Mouse (Mus musculus) stomach, embryonic 15.5 days (tissue): ENCODE data around the gene Dusp23. TPM values are rescaled to one million over a fixed set of nuclear protein-coding genes. Genes with fewer than 3 reads are reported as not detected.

Experiments
- ATAC-seq: fragments of 200-750 bp; cut with Nextera tagmentation; 2 replicates; pipeline ENCODE4 v1.8.0; 2017; ENCODE audit warnings: low read depth, moderate number of reproducible peaks, moderate TSS enrichment; ENCODE audit not compliant: insufficient read depth, low FRiP score
- H3K27ac ChIP-seq: fragments of 300-500 bp; sonication (generic); 2 replicates; pipeline ENCODE4 v1.5.1; 2015; ENCODE audit warnings: mild to moderate bottlenecking, inconsistent platforms
- H3K27me3 ChIP-seq: fragments of 300-500 bp; sonication (generic); replicated peaks from 2 replicates; pipeline ENCODE4 v1.6.1; 2015; ENCODE audit warnings: inconsistent platforms
- H3K36me3 ChIP-seq: fragments of 300-500 bp; sonication (generic); 2 replicates; pipeline ENCODE4 v1.6.1; 2015; ENCODE audit warnings: inconsistent platforms
- H3K4me1 ChIP-seq: fragments of 300-500 bp; sonication (generic); 2 replicates; pipeline ENCODE4 v1.6.1; 2015; ENCODE audit warnings: inconsistent platforms
- H3K4me2 ChIP-seq: fragments of 300-500 bp; sonication (generic); 2 replicates; pipeline ENCODE4 v1.6.1; 2015; ENCODE audit warnings: mild to moderate bottlenecking, inconsistent platforms
- H3K4me3 ChIP-seq: fragments of 300-500 bp; sonication (generic); replicated peaks from 2 replicates; pipeline ENCODE4 v1.5.1; 2015; ENCODE audit warnings: inconsistent platforms
- H3K9ac ChIP-seq: fragments of 300-500 bp; sonication (generic); 2 replicates; pipeline ENCODE4 v1.6.1; 2015; ENCODE audit warnings: inconsistent platforms
- H3K9me3 ChIP-seq: fragments of 300-500 bp; sonication (generic); 2 replicates; pipeline ENCODE4 v1.6.1; 2016; ENCODE audit warnings: inconsistent platforms
- WGBS: fragments of 180-500 bp; shearing (Covaris S2); methylation state at CpG from one replicate; pipeline ENCODE4 v1.1.7; 2015; 5-methylcytosine and 5-hydroxymethylcytosine counted together
- polyA plus RNA-seq: library from polyadenylated mRNA; unstranded; fragments of >200 nt; fragmentation: Nextera tagmentation; extraction: Ambion mirVana; gene quantifications from 2 replicates; pipeline ENCODE4 v1.2.1, GENCODE M21; 2015

The Dusp23 gene
- polyA plus RNA-seq, 1 experiment from 2014 or later, result 12.9 TPM

DNA sequence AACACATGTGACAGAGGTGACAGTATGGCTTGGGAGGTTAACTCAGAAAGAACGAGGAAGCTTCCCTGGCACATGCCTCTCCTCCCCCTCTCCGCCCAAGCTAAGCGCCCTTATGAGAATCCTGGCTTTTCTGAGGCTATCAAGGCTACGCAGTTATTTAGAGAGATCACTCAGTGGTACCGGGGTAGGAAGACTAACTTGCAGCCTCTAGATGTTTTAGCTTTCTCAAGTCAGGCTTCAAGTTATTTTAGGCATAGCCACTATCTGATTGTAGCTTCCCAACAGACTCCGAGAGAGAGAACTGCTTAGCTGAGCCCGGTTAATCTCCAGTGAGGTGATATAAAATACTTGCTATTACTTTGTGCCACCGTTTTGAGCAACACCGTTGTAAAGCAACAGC is 16.6 kb upstream of the Dusp23 start:
- no peak for ATAC-seq
- WGBS, result 81% methylated on average over 9 of the region's 9 CpGs

DNA sequence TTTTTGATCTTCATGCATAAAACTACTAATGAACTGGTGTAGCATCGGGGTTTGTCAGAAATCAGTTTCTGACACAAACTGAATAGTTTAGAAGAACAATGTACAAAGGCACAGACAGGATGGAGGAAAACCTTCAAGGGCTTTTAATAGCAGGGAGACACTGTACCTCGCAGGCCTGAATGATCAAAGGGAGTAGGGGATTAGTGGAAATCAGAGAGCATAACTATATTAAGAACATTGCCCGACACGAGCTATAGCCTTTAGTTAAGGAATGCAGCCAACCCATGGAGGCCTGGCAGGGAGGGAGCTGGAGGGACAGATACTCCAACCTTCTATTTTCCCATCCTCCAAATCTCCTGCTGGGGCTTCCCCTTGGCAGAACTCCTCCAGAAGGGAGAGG is 14.5 kb upstream of the Dusp23 start:
- no peaks in the 10 kb centered on the region for H3K36me3 ChIP-seq
- H3K27ac ChIP-seq, result no peak overlapping the region
- WGBS, result 46% methylated on average over 4 of the region's 4 CpGs
- H3K27me3 ChIP-seq, result no peaks in the 10 kb centered on the region
- H3K4me1 ChIP-seq, result no peaks in the 10 kb centered on the region
- H3K9ac ChIP-seq, result no peak overlapping the region
- no peak overlapping the region for H3K4me2 ChIP-seq
- H3K4me3 ChIP-seq, result no peak overlapping the region
- no peak for ATAC-seq
- H3K9me3 ChIP-seq, result no peaks in the 10 kb centered on the region

More for the DNA sequence above, 16.6 kb upstream of the Dusp23 start:
- no peak overlapping the region for H3K4me2 ChIP-seq
- H3K4me1 ChIP-seq, result no peaks in the 10 kb centered on the region
- H3K36me3 ChIP-seq, result no peaks in the 10 kb centered on the region
- no peaks in the 10 kb centered on the region for H3K9me3 ChIP-seq
- no peak overlapping the region for H3K4me3 ChIP-seq
- no peak overlapping the region for H3K9ac ChIP-seq
- H3K27ac ChIP-seq, result no peak overlapping the region
- no peaks in the 10 kb centered on the region for H3K27me3 ChIP-seq

DNA sequence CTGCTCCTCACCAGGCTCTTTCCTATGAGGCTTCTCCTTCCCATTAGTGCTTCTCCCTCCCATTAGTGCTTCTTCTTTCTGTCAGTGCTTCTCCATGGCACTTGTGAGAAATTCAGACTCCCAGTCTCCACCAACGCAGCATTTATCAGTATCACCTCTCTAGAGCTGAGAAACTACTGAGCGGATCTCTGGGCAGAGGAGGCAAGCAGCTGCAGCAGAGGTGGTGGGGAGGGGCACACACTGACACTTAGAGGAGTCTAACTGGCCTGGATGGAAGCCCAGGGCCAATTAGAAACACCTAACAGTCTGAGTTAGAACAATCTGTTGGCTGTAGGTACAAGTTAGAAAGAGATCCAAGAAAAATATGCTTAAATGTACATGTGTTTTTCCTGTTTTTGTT is 6.0 kb upstream of the Dusp23 start:
- no peaks in the 10 kb centered on the region for H3K36me3 ChIP-seq
- ATAC-seq, result no peak
- WGBS, result 45% methylated on average over 2 of the region's 2 CpGs

DNA sequence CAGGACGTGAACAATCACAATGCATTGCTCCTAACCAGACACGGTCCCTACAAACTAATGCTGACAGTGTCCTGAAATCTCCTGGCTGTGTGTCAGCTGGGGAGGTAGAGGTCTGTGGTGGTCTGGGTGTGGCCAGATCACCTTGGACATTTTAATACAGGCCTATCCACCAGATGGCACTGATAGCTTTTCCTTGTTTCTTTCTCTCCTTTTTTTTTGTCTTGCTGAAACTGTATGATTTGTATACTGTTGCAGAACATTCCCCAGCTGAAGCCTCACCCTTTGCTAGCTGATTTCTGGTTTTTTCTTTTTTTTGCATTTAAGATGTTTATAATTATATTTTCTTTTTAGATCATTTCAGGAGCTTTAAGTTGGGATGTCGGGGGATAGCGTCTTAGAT is 5.0 kb upstream of the Dusp23 start:
- Histone ChIP-seq H3K27ac (no peak overlapping the region), H3K4me1 (no peaks in the 10 kb centered on the region), H3K9ac (no peak overlapping the region), H3K9me3 (no peaks in the 10 kb centered on the region), H3K36me3 (no peaks in the 10 kb centered on the region), H3K4me2 (no peak overlapping the region), H3K4me3 (no peak overlapping the region), H3K27me3 (no peaks in the 10 kb centered on the region)
- ATAC-seq, result no peak
- WGBS, result 59% methylated on average over 4 of the region's 4 CpGs

More for the DNA sequence above, 6.0 kb upstream of the Dusp23 start:
- Histone ChIP-seq H3K9ac (no peak overlapping the region), H3K9me3 (no peaks in the 10 kb centered on the region), H3K27ac (no peak overlapping the region), H3K4me3 (no peak overlapping the region), H3K4me1 (no peaks in the 10 kb centered on the region), H3K27me3 (no peaks in the 10 kb centered on the region), H3K4me2 (no peak overlapping the region)

DNA sequence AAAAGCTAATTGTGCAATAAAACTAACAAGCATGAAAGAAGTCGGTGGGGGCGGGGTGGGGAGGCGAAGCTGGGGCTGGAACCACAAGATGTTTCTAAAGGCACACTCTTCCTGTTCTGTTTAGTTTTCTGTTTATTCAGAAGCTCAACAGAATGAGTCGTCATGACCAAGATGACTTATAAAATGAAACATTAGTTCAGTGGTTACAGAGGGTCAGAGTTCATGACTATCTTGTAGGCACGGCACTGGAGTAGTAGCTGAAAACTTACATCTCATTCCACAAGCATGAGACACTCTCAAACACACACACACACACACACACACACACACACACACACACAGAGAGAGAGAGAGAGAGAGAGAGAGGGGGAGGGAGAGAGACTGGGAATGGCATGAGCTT is 3.5 kb upstream of the Dusp23 start:
- H3K4me1 ChIP-seq, result no peaks in the 10 kb centered on the region
- 79% methylated on average over 5 of the region's 5 CpGs for whole genome bisulfite sequencing
- no peaks in the 10 kb centered on the region for H3K9me3 ChIP-seq
- no peaks in the 10 kb centered on the region for H3K36me3 ChIP-seq
- H3K4me2 ChIP-seq, result no peak overlapping the region
- no peak overlapping the region for H3K27ac ChIP-seq
- H3K4me3 ChIP-seq, result no peak overlapping the region
- H3K9ac ChIP-seq, result no peak overlapping the region
- no peaks in the 10 kb centered on the region for H3K27me3 ChIP-seq
- ATAC-seq, result no peak

DNA sequence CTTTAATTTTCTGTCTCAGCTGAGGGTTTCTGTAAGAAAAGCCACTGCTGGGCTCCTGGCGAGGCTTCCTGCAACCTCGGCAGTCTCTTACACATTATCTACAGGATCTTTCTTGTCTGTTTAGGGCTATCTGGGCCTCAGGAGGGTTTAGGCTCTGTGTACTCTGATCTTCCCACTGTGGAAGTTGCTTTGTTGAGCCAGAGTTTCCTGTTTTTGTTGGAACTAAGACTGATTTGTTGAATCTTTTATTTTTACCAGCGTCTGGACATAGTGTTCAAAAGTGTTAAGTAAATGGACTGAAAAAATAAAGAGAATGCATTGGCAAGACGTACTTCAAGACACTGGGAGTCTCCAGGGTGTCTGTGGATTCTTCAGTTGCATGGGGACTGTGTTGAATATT is 2.5 kb upstream of the Dusp23 start:
- no peak for ATAC-seq
- no peak overlapping the region for H3K4me2 ChIP-seq
- H3K27ac ChIP-seq, result no peak overlapping the region
- WGBS, result 48% methylated on average over 4 of the region's 4 CpGs
- no peaks in the 10 kb centered on the region for H3K27me3 ChIP-seq
- no peaks in the 10 kb centered on the region for H3K9me3 ChIP-seq
- no peak overlapping the region for H3K4me3 ChIP-seq
- H3K36me3 ChIP-seq, result no peaks in the 10 kb centered on the region
- no peaks in the 10 kb centered on the region for H3K4me1 ChIP-seq
- no peak overlapping the region for H3K9ac ChIP-seq

DNA sequence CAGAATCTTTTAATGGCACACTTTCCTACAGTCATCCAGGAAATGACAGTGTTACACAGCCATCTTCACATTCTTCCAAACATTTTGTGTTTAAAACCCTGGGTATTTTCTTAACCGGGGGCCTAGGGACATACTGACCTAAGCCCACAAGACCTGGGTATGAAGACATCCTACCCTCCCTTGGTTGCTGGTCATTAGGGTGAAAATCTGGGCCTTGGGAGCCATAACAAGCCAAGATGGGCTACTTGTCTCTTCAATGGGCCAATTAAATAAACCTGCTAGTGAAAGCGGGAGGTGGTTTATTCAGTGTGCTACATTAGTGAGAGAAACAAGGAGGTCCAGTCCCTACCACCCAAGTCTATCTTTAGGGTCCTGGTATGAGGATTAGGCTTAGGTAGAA is 1.4 kb upstream of the Dusp23 start:
- no peak for ATAC-seq

DNA sequence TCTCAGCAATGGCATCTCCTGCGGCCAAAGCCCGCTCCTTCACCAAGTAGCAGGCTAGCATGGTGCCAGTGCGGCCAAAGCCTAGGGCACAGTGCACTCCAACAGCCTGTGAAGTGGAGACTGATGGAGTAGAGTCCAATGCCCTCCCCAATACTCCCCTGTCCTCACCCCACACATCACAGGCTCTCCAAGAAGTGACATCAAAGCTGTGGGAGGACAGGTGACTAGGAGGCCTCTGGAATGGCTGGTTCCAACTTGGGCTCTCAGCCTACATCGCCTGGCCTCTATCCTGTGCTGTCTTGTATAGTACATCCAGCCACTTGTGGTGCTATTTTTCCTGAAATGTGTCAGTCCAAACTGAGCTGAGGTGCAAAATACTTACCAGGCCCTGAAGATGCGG is 1.0 kb downstream of the Dusp23 start:
- no peaks in the 10 kb centered on the region for H3K9me3 ChIP-seq
- no peaks in the 10 kb centered on the region for H3K36me3 ChIP-seq
- 83% methylated on average over 5 of the region's 5 CpGs for WGBS
- no peak overlapping the region for H3K4me2 ChIP-seq
- H3K27me3 ChIP-seq, result no peaks in the 10 kb centered on the region
- no peak for ATAC-seq
- H3K4me1 ChIP-seq, result no peaks in the 10 kb centered on the region
- no peak overlapping the region for H3K27ac ChIP-seq
- H3K9ac ChIP-seq, result no peak overlapping the region
- no peak overlapping the region for H3K4me3 ChIP-seq

More for the DNA sequence above, 1.4 kb upstream of the Dusp23 start:
- WGBS, result 93% methylated on average over 2 of the region's 2 CpGs
- H3K27ac ChIP-seq, result no peak overlapping the region
- H3K36me3 ChIP-seq, result no peaks in the 10 kb centered on the region
- H3K4me1 ChIP-seq, result no peaks in the 10 kb centered on the region
- H3K4me2 ChIP-seq, result no peak overlapping the region
- H3K9ac ChIP-seq, result no peak overlapping the region
- H3K9me3 ChIP-seq, result no peaks in the 10 kb centered on the region
- H3K27me3 ChIP-seq, result no peaks in the 10 kb centered on the region
- no peak overlapping the region for H3K4me3 ChIP-seq

DNA sequence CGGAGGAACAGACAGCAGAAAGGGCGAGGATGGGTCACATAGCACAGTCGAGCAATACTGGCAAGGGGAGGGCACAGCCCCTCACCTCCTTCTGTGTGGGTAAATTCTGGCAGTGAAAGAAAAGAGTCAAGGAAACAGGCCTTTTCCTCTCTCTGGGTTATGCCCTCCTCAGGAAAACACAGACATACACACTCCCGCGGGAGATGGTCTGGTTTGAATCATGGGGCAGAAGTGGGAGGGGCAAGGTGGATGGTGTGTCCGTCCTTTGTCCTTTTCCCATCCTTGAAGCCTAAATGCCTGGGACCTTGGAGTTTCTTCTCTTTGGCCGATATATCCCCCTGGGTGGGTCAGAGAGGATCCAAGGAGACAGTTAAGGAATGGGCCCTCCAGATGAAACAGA is 2.9 kb downstream of the Dusp23 start:
- ATAC-seq, result no peak
- H3K4me1 ChIP-seq, result no peaks in the 10 kb centered on the region
- H3K9me3 ChIP-seq, result no peaks in the 10 kb centered on the region
- no peak overlapping the region for H3K27ac ChIP-seq
- H3K27me3 ChIP-seq, result no peaks in the 10 kb centered on the region
- H3K4me3 ChIP-seq, result no peak overlapping the region
- no peaks in the 10 kb centered on the region for H3K36me3 ChIP-seq
- 62% methylated on average over 7 of the region's 7 CpGs for WGBS
- H3K4me2 ChIP-seq, result no peak overlapping the region
- H3K9ac ChIP-seq, result no peak overlapping the region

DNA sequence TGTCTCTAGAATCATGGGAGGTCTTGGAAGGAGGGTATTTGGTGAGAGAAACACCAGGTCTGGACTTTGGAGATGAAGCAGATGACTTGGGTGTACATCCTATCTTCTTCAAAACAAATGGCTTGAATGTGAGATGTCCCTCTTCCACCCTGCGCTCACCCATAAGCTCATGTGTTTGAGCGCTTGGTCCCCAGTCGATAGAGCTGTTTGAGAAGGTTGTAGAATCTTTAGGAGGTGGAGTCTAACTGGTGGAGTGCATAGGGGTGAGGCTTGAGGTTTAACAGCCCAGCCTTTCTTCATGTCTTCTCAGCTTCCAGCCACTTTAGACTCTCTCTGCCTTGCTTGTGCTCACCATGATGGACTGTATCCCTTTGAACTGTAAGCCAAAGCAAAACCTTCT is 6.5 kb downstream of the Dusp23 start:
- Histone ChIP-seq H3K27me3 (no peaks in the 10 kb centered on the region), H3K4me3 (no peak overlapping the region), H3K36me3 (no peaks in the 10 kb centered on the region), H3K9me3 (no peaks in the 10 kb centered on the region), H3K4me1 (no peaks in the 10 kb centered on the region), H3K4me2 (no peak overlapping the region), H3K9ac (no peak overlapping the region), H3K27ac (no peak overlapping the region)
- 91% methylated on average over 3 of the region's 3 CpGs for WGBS
- ATAC-seq, result no peak

DNA sequence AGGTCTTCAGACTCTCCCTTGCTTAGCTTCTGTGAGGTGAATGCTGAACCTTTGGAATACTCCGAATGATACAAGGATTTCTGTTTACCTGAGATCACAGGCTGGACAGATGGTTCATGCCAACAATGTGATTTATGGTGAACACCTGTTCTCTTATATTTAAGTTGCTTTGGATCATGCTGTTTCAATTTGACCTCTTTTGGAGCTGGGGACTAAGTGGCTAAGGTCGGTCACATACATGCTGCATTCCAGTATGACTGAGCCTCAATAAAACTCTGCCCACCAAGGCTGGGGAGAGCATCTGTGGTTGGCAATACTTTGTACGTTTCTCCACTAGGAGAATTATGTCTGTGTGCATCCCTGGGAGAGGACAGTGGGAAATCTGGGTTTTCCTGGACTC is 8.7 kb downstream of the Dusp23 start:
- H3K4me2 ChIP-seq, result no peak overlapping the region
- H3K4me1 ChIP-seq, result no peaks in the 10 kb centered on the region
- no peak overlapping the region for H3K9ac ChIP-seq
- no peaks in the 10 kb centered on the region for H3K27me3 ChIP-seq
- H3K4me3 ChIP-seq, result no peak overlapping the region
- no peak for ATAC-seq
- H3K27ac ChIP-seq, result no peak overlapping the region
- WGBS, result 51% methylated on average over 3 of the region's 3 CpGs
- no peaks in the 10 kb centered on the region for H3K9me3 ChIP-seq
- no peaks in the 10 kb centered on the region for H3K36me3 ChIP-seq

DNA sequence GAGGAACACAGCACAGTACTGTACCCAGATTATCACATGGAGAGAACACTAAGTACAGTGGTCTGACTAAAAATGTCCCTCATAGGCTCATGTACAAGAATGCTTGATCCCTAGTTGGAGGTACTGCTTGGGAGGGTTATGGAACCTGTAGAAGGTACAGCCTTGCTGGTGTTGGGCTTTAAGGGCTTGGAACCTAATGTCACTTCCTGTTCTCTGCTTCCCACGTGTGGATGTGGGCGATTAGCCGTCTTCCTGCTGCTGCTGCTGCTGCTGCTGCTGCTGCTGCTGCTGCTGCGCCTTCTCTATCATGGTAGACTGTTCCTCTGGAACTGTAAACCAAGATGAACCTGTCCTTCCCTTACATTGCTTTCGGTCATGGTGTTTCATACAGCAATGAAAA is 9.2 kb downstream of the Dusp23 start:
- H3K4me2 ChIP-seq, result no peak overlapping the region
- no peaks in the 10 kb centered on the region for H3K27me3 ChIP-seq
- no peak overlapping the region for H3K9ac ChIP-seq
- no peak overlapping the region for H3K27ac ChIP-seq
- no peak for ATAC-seq
- no peaks in the 10 kb centered on the region for H3K9me3 ChIP-seq
- WGBS, result 59% methylated on average over 5 of the region's 5 CpGs
- H3K4me1 ChIP-seq, result no peaks in the 10 kb centered on the region
- H3K36me3 ChIP-seq, result no peaks in the 10 kb centered on the region
- H3K4me3 ChIP-seq, result no peak overlapping the region

DNA sequence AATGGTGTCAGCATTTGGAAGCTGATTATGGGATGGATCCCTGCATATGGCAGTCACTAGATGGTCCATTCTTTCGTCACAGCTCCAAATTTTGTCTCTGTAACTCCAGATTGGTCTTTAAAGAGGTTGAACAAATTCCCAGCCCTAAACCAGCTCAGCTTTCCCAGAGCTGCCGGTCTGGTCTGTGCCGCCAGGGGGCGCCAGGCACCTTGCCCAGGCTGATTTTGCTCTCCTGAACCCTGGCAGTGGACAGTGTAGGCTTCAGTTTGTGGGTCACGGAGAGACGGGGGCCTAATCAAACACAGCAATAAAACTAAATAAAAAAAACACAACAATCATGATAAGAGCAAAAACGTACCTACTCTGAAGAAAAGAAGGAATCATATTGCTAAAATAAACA is 13.5 kb downstream of the Dusp23 start:
- Histone ChIP-seq H3K36me3 (no peaks in the 10 kb centered on the region), H3K4me1 (peaks cover 4% of the 10 kb centered on the region; the same call in 1 of the 2 replicates), H3K27ac (no peak overlapping the region), H3K27me3 (no peaks in the 10 kb centered on the region), H3K9ac (no peak overlapping the region), H3K9me3 (no peaks in the 10 kb centered on the region), H3K4me2 (no peak overlapping the region), H3K4me3 (no peak overlapping the region)
- WGBS, result 20% methylated on average over 7 of the region's 7 CpGs
- ATAC-seq, result no peak
